Comparison of ENCODE assay signal across 9 mouse cellular contexts in the genomic region with DNA sequence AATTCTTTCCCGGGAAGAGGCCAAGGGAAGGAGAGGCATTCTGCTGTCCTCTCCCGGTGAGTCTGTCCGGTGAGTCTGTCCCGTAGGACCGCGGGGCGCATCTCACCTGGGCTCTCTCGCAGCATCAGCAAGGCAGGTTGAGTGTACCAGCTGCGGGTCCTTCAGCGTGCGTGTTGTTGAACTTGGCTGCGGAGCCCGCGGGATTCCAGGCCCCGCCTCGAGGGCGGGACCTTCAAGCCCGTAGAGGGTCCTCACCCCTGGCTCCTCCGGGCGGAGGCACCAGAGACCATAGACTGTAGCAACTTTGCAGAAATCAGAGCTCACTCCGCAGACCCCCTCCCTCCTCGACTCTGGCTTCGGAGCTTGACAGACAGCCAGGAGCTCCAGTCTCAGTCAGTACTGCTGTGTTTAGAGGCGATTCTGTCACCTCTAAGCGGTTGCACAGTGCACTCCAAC. TPM values are rescaled to one million over a fixed set of nuclear protein-coding genes. Genes with fewer than 3 reads are reported as not detected.
A peak's percentile ranks its signal among the peaks of the same experiment; 100 is the strongest.
DNase-seq lines count a peak whose midpoint lies in the region; ATAC-seq lines count a peak whose summit lies in the region.
"Had no signal": no experiment of that assay in that cellular context is flagged by ENCODE, and none has a peak within 500 bp of the region (broad histone marks: within the 10 kb centered on the region; RNA-seq: fewer than 3 reads in every experiment).

A gene (minus strand): TSS at position 161 of the 456 bp plus-strand sequence.

- 3% methylated on average over 25 of the region's 25 CpGs for WGBS in hindbrain, embryonic 11.5 days
- 3% methylated on average over 25 of the region's 25 CpGs for WGBS in midbrain, embryonic 16.5 days

- H3K27ac ChIP-seq in hindbrain, embryonic 11.5 days (ENCODE audit: low read depth, low read length) = no peak within 1 kb of the TSS
- no peak within 1 kb of the TSS for H3K27ac ChIP-seq in midbrain, embryonic 16.5 days (ENCODE audit: low read length)

- peak within 1 kb of the TSS; percentile 33 for H3K4me3 ChIP-seq in hindbrain, embryonic 11.5 days (ENCODE audit: low read depth, low read length)
- peak within 1 kb of the TSS; percentile 42 for H3K4me3 ChIP-seq in midbrain, embryonic 16.5 days (ENCODE audit: low read depth, low read length)

- ATAC-seq in hindbrain, embryonic 11.5 days (ENCODE audit: low FRiP score) = peak; percentile 63; the same call in 1 of the 2 replicates
- ATAC-seq in midbrain, embryonic 16.5 days = peak; percentile 79
- ATAC-seq in CD4-positive, CD25-positive, alpha-beta regulatory T cell, adult 4 months = no peak

- DNase-seq in left cerebral cortex, postnatal 10 days (ENCODE audit: extremely low spot score in 1 of 2, low spot score in 2 of 2) = peak; percentile 8 to 56
- DNase-seq in left cerebral cortex, postnatal 25 days (ENCODE audit: low spot score in 2 of 2) = no peak
- DNase-seq in embryo, embryonic 11.5 days (ENCODE audit: low read depth, low spot score) = peak; percentile 17
- DNase-seq in hindbrain, embryonic 11.5 days (ENCODE audit: low spot score) = peak; percentile 58
- no peak for DNase-seq in ovary, adult 18-20 months (ENCODE audit: low spot score)
- no peak for DNase-seq in c-Kit-positive CD71-positive TER-119-positive erythroid progenitor cells, embryonic 14.5 days (ENCODE audit: low spot score)

- H3K27me3 ChIP-seq in hindbrain, embryonic 11.5 days (ENCODE audit: control insufficient read depth, insufficient read depth, low read length) = no peaks in the 10 kb centered on the region
- H3K27me3 ChIP-seq in midbrain, embryonic 16.5 days (ENCODE audit: control insufficient read depth, insufficient read depth, low read depth, low read length) = no peaks in the 10 kb centered on the region

- no peaks in the 10 kb centered on the region for H3K4me1 ChIP-seq in hindbrain, embryonic 11.5 days (replicated peaks; ENCODE audit: control insufficient read depth, insufficient read depth, low read length)
- peaks cover 11% of the 10 kb centered on the region for H3K4me1 ChIP-seq in midbrain, embryonic 16.5 days (ENCODE audit: control insufficient read depth, insufficient read depth, low read length)

- intact Hi-C loops in left cerebral cortex, postnatal 10 days (cut with DNase I) = no loop called here
- intact Hi-C loops in left cerebral cortex, postnatal 25 days (cut with DNase I) = no loop called here

- peak within 1 kb of the TSS; percentile 76 for H3K4me2 ChIP-seq in hindbrain, embryonic 11.5 days (replicated peaks; ENCODE audit: low read depth, low read length)
- peak within 1 kb of the TSS; percentile 75 for H3K4me2 ChIP-seq in midbrain, embryonic 16.5 days (ENCODE audit: low read length)

- no peaks in the 10 kb centered on the region for H3K9me3 ChIP-seq in hindbrain, embryonic 11.5 days (ENCODE audit: control insufficient read depth, low read length)
- no peaks in the 10 kb centered on the region for H3K9me3 ChIP-seq in midbrain, embryonic 16.5 days (replicated peaks; ENCODE audit: control insufficient read depth, low read length, poor library complexity, severe bottlenecking)

- H3K9ac ChIP-seq in hindbrain, embryonic 11.5 days (ENCODE audit: low read depth, low read length) = peak within 1 kb of the TSS; percentile 40
- H3K9ac ChIP-seq in midbrain, embryonic 16.5 days (ENCODE audit: low read depth, low read length) = peak within 1 kb of the TSS; percentile 58

- no peaks in the 10 kb centered on the region for H3K36me3 ChIP-seq in hindbrain, embryonic 11.5 days (ENCODE audit: control insufficient read depth, insufficient read depth, low read length)
- H3K36me3 ChIP-seq in midbrain, embryonic 16.5 days (ENCODE audit: control insufficient read depth, insufficient read depth, low read length) = no peaks in the 10 kb centered on the region

RNA-seq across cellular contexts. Expression of the gene that starts here (rescaled TPM):
- 1 to 10 TPM; 3.4 to 5.0 TPM for total RNA-seq in left cerebral cortex, postnatal 10 days (2021)
- 1 to 10 TPM; 3.5 to 4.8 TPM for total RNA-seq in left cerebral cortex, postnatal 25 days (2021)
- 0.10 and 0.20 TPM in 2 replicates for polyA plus RNA-seq in hindbrain, embryonic 11.5 days (2014; fragmentation: Nextera tagmentation; extraction: Ambion mirVana)
- 0.83 and 1.1 TPM in 2 replicates for polyA plus RNA-seq in midbrain, embryonic 16.5 days (2015; fragmentation: Nextera tagmentation; extraction: Ambion mirVana)
- not detected for polyA plus RNA-seq in CD4-positive, CD25-positive, alpha-beta regulatory T cell, adult 4 months (2017; shearing (Covaris generic))
- polyA plus RNA-seq: liver, adult 2 months had no signal

Comparison
In these comparisons a context has a peak if more than half of its experiments do, and no peak if none do; other contexts are left out.
1. DNase-seq: peak in left cerebral cortex, postnatal 10 days (2 of 2) and embryo, embryonic 11.5 days (single experiment); none in left cerebral cortex, postnatal 25 days (0 of 2), ovary, adult 18-20 months (single experiment) and c-Kit-positive CD71-positive TER-119-positive erythroid progenitor cells, embryonic 14.5 days (single experiment).
2. Peak in DNase-seq, ATAC-seq, H3K4me3 ChIP-seq, H3K9ac ChIP-seq and H3K4me2 ChIP-seq in hindbrain, embryonic 11.5 days; RNA of the gene not detected or under 1 TPM.